Mouse (Mus musculus) layer of hippocampus, postnatal 36 days (tissue): ENCODE results near the gene Gm14124. TPM values are rescaled to one million over a fixed set of nuclear protein-coding genes. Genes with fewer than 3 reads are reported as not detected.
"Not testable (repeated sequence)": the region's sequence is repeated elsewhere in the genome, so short reads cannot be mapped to it uniquely, and the experiment has no call there.

Source experiments
- DNase-seq, 2 experiments: peaks; one replicate each; pipeline ENCODE4 v3.0.0; 2022
- total RNA-seq, 2 experiments: library from RNA; stranded (reverse); gene quantifications; 2 replicates each; pipeline ENCODE4 v1.2.3; 2021

Gm14124 gene
- under 1 TPM; 0.15 to 0.20 TPM for total RNA-seq

DNA sequence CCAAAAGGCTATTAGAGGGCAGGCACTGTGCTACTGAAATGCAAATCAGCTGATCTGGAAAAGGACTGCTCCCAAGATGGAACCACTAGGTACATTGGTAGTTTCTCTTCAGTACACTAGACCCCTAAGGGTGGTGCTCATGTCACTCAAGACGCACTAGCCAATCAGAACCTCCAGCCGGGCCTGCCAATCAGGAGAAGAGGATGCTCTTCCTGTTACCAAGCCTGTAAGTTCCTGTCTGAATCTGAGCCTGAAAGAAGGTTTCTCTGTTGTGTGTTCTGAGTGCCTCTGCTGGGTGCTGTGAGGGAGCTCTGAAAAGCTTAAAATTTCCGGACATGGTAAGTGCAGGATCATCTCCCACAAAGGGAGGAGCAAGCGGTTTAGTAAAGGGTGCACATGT lies at the start of gene Gm14124:
Gm14124 (plus strand) TSS at position 227 of the 400 bp plus-strand sequence.
- DNase-seq = not testable (repeated sequence)

DNA sequence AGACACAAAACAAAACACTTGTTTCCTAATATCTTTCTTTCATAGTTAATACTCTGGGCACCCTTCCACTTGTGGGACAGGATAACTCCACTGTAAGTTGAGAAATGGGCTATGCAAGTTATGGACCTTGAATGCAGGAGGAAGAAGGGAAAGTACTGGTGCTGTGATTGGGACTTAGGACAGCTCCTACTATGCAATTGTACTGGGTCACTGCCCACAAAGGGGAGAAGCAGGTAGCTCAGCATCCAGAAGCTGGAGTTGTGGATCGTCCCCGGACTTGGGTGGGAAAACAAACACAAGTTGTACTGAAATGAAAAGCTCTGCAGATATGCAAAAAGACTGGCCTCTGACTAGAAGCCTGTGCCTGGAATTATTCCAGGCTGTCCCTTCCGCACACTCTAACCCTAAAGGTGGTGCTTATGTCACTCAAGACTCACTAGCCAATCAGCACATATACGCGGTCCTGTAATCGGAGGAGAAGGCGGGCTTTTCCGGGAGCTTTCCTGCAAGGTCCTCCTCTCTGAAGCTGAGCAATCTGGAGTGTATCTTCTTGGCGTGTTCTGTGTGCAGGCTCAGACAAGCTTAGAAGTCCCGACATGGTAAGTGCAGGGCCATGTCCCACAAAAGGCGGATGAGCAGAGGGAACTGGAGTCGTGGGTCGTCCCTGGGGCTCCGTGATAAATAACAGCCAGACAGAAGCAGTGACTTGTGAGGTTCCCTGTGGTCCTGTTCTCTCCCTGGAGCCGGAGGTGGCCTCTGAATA lies 39.5 kb upstream of the Gm14124 start, which contains the start of gene Zfp937:
Zfp937 (plus strand) TSS at position 474 of the 763 bp plus-strand sequence.
- peak; percentile 71 to 76 for DNase-seq

DNA sequence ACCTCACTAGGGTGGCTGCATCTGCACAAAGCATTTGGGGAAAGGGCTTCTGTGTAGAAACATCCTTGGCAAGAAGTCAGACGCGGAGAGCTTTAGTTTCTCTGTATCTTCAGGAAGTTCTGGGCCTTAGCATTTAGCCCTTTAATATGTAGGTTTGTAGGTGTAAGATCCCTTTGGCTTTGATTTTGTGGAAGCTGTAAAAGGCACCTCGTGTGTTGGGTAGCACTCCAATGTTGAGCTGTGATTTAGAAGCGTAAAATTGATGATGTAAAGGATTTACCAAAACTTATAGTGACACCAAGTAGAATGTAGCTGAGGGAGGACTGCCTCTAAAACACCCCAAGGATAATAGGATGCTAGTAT lies 39.0 kb upstream of the Gm14124 start:
- not testable (repeated sequence) for DNase-seq

DNA sequence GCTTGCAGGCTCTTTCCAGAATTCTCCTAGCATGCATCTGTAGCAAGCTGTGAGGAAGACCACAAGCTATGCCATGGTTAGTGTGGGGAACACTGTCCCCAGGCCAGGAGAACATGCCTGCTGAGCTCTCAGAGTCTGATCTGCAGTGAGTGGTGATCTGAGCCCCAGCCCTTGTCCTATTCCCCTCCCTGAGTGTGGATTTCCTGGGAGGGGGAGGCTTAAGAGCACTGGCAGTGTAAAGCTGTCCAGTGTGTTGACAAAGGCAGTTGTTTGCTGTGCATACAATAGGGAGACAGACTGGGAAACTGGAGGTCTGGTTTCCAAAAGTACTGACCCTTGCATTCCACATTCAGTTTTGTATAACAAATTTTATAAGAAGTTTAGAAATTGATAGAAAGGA lies 34.1 kb upstream of the Gm14124 start:
- not testable (repeated sequence) for DNase-seq

DNA sequence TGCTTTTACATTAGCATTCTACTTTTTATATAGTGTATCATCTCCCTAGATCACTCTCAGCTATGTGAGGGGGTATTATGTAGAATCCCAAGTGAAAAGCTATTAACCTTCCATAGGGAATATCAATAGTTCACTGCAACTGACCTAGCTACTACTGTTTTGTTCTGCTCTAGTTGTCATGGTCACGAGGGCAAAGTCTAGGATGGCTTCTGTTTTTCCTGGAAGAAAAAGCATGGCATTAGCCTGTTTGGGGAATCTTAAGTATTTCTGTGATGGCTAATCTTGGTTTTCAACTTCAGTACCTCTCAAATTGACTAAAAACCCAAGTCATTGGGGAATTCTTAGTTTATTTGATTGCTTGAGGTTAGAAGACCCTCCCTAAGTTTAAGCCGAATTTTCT lies 14.1 kb upstream of the Gm14124 start:
- DNase-seq = no peak

DNA sequence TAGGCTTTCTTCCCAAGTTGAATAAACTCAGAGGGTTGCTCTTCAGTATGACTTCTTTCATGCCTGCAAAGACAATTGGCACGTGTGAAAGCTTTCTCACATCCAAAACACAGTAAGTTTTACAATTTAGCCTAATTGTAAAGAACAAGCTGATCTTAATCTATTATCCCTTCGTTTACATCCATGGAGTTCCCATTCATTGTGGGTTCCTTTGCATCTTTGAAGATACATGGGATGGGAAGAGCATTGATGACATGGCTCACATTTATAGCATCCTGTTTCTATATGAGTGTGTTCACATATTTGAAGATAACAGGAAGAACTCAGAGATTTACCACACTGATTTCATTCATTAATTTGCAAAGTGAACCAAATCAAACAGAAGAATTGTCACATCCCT lies 1.8 kb upstream of the Gm14124 start, which contains the start of gene Gm21994:
Gm21994 (minus strand) TSS at position 101 of the 400 bp plus-strand sequence.
- not testable (repeated sequence) for DNase-seq

DNA sequence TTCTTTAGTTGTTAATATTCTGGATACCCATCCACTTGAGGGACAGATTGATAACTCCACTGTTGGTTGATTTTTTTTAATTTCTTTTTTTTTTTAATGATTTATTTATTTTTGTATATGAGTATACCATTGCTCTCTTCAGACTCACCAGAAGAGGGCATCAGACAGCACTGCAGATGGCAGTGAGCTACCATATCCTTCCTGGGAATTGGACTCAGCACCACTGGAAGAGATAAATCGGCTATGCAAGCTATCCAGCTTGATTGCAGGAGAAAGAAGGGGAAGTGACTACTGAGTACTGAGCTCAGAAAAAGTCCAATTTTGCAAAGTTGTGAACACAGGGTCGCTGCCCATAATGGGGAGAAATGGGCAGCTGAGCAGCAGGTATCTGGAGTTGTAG lies 456 bp upstream of the Gm14124 start:
- DNase-seq = not testable (repeated sequence)

DNA sequence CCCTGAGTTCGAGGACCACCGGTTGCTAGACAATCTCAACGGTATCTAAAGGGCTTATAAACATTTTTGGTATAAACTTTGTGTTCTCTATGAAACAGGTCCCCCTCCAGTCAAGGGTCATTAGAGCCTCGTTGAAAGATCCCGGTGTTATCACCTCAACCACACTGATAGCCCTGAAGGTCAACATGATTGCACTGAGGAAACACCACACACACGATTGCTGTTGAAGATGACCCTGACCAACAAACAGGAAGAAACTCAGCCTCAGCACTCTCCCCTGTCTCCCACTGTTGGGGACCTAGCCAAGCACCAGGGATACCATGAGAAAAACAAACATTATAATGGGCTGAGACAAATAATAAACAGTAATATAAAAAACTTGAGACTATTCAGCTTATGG lies 36.4 kb downstream of the Gm14124 start:
- DNase-seq = no peak

DNA sequence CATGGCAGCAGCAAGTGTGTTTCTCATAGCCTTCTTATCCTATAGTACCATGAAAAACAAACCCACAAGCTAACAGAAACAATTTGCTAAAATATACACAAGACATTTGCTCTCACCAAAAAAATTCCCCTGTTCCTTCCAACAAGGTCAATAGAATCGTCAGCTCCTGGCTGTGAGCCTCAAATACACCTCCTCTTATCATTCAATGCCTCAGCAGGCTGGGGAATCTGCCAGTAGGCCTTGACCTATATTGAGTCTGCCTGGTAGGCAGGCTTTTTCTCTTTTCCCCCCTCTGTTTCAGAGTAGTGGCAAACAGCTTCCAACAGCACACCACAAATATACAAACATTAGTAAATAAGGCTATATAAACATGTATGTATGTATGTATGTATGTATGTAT lies 41.8 kb downstream of the Gm14124 start:
- no peak for DNase-seq

DNA sequence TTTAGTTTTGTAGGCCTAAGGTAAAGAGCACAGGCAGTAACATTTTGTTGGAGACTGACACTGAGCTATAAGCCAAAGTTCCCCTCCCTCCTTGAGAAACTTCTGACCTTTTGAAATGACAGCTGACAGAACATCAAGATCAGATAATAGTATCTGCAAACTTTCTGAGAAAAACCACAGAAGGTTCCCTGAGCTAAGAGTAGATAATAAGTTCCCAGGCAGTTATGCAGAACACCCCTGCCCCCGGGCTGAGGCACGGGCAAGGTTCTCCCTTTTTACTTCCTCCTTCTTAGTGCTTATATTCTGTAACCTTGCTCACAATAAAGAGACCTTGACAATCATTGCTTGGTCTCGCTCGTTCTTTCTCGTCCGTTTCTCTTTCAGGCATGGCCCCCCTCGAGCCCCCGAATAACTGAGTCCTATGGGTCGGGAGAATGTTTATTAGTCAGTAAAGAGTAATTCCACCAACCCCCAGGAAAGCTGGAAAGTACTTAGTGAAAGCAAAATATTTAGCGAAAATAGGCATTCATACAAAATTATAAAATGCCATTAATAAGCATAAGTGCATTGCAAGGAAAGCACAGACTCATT lies 50.0 kb downstream of the Gm14124 start:
- no peak for DNase-seq

DNA sequence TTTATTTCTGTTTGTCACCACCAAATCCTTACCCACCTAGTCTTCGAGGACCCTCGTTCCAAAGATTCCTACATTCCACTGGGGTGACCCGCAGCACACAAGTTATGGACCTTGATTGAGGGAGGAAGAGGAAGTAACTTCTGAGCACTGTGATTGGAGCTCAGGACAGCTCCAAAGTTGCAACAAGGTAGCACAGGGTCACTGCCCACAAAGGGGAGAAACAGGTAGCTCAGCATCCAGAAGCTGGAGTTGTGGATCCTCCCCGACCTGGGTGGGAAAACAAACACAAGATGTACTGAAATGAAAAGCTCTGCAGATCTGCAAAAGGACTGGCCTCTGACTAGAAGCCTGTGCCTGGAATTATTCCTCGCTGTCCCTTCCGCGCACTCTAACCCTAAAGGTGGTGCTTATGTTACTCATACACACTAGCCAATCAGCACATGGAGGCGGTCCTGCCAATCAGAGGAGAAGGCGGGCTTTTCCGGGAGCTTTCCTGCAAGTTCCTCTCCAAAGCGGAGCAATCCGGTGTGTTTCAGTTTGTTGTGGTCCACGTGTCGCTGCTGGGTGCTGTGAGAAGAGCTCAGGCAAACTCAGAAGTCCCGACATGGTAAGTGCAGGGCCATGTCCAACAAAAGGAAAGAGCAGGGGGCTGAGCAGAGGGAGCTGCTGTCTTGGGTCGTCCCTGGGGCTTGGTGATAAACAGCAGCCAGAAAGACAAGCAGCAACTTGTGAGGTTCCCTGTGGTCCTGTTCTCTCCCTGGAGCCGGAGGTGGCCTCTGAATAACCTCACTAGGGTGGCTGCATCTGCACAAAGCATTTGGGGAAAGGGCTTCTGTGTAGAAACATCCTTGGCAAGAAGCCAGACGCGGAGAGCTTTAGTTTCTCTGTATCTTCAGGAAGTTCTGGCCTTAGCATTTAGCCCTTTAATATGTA lies 53.9 kb downstream of the Gm14124 start:
- peak; percentile 84 to 86 for DNase-seq

DNA sequence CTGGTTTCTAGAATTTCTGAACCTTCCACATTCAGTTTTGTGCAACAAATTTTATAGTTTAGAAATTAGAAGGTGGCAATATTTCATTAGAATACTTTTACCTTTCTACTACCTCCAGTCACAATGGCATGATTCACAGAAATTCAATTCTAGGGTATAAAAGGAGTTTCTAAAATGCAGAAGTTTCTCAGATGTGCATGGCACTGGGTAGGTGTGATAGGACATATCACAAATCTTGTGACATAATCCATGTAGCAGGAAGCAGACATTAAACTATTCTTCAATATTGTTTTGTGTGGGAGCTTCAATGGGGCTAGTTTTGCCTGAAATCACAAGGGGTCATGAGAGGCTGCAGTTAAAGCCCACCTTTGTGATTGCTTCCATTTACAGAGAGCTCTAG lies 58.8 kb downstream of the Gm14124 start:
- DNase-seq = no peak

DNA sequence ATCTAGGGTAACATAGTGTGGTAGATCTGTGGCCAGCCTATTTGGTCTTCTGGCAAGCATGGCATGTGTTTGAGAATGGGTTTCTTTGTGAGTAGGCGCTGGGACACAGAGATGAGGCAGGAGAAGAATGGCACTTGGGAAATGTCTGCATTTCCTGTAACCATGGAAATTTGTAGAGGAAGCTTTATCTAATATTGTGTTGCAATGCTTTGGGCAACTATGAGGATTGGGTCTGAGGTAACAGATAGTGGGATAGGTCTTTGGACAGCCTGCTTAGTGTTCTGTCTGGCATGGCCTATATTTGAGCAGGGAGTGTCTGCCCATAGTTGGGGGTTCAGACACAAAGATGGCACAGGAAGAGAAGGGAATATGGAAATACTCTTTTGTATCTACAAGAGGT lies 61.7 kb downstream of the Gm14124 start:
- DNase-seq = no peak

Other genes starting within 250 kb of the Gm14124 start
- gene Zfp120, start 120.8 kb upstream of the Gm14124 start, total RNA-seq = 10 to 100 TPM; 11.2 to 11.6 TPM
- gene Gm10770, start 77.8 kb upstream of the Gm14124 start, total RNA-seq = not detected
- gene Gm14139, start 75.8 kb upstream of the Gm14124 start, total RNA-seq = not detected
- 10 to 100 TPM; 10.2 to 10.4 TPM for gene Zfp937, start 39.4 kb upstream of the Gm14124 start, total RNA-seq
- 1 to 10 TPM; 6.9 to 7.1 TPM for gene Gm21994, start 1.9 kb upstream of the Gm14124 start, total RNA-seq
- gene Gm10130, start 66.2 kb downstream of the Gm14124 start, total RNA-seq = 1 to 10 TPM; 2.6 to 4.0 TPM
- 1 to 10 TPM; 7.3 to 9.9 TPM for gene 3300002I08Rik, start 105.2 kb downstream of the Gm14124 start, total RNA-seq
- 10 to 100 TPM in 1 of 2 experiments, 1 to 10 TPM in 1; 9.1 to 10.3 TPM for gene Zfp442, start 194.0 kb downstream of the Gm14124 start, total RNA-seq
- gene Zfp345, start 227.6 kb downstream of the Gm14124 start, total RNA-seq = under 1 TPM; 0.15 to 0.28 TPM